Comparison of ENCODE assay signal across 8 mouse cellular contexts in the genomic region with DNA sequence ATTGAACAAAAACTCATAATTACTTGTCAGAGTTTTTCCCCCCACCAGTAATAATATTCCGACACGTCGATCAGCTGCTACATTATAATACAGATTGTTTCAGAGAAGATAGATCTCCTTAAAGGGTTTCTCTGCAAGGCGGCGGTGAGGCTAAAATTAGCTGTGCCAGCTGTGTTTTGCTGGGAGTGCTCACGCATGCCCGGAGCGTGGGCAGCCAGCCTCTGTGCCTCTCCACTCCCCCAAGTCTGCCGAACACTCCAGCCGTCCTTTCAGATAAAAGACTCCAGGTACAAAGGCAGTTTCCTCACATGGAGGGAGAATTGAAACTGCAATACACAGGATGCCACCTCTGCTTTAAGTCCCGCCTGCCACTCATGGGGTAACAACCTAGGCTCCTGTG.
DNase-seq lines count a peak whose midpoint lies in the region; ATAC-seq lines count a peak whose summit lies in the region.

No protein-coding gene starts in this region.

- 0 out of 2 replicates have a peak, but pooled peaks have one; percentile 37 for ATAC-seq in kidney, embryonic 16.5 days (ENCODE audit: low FRiP score, low TSS enrichment)
- no peak for ATAC-seq in embryonic facial prominence, embryonic 15.5 days (ENCODE audit: insufficient number of reproducible peaks, low FRiP score, low TSS enrichment, low read depth)
- ATAC-seq in limb, embryonic 12.5 days (ENCODE audit: insufficient number of reproducible peaks, insufficient read depth, low FRiP score, low TSS enrichment, low read depth) = no peak

- 12% methylated on average over 11 of the region's 11 CpGs for WGBS in kidney, embryonic 16.5 days
- WGBS in embryonic facial prominence, embryonic 15.5 days = 14% methylated on average over 11 of the region's 11 CpGs
- 40% methylated on average over 11 of the region's 11 CpGs for WGBS in limb, embryonic 12.5 days

- peak overlapping the region; percentile 73 for H3K4me2 ChIP-seq in kidney, embryonic 16.5 days (replicated peaks; ENCODE audit: low read depth, low read length)
- H3K4me2 ChIP-seq in embryonic facial prominence, embryonic 15.5 days (replicated peaks) = peak overlapping the region; percentile 58
- peak overlapping the region; percentile 62 for H3K4me2 ChIP-seq in limb, embryonic 12.5 days

- peaks cover 33% of the 10 kb centered on the region for H3K4me1 ChIP-seq in kidney, embryonic 16.5 days (ENCODE audit: insufficient read depth, low read length)
- peaks cover 19% of the 10 kb centered on the region; the same call in 1 of the 2 replicates for H3K4me1 ChIP-seq in embryonic facial prominence, embryonic 15.5 days
- peaks cover 29% of the 10 kb centered on the region for H3K4me1 ChIP-seq in limb, embryonic 12.5 days (replicated peaks)

- peak overlapping the region; percentile 60 for H3K4me3 ChIP-seq in kidney, embryonic 16.5 days (ENCODE audit: low read length)
- H3K4me3 ChIP-seq in embryonic facial prominence, embryonic 15.5 days (replicated peaks) = peak overlapping the region; percentile 71
- peak overlapping the region; percentile 23 for H3K4me3 ChIP-seq in limb, embryonic 12.5 days (replicated peaks)

- H3K27ac ChIP-seq in kidney, embryonic 16.5 days (ENCODE audit: low read length) = peak overlapping the region; percentile 36
- peak overlapping the region; percentile 92; the same call in 1 of the 2 replicates for H3K27ac ChIP-seq in embryonic facial prominence, embryonic 15.5 days (replicated peaks)
- H3K27ac ChIP-seq in limb, embryonic 12.5 days = no peak overlapping the region

- peak overlapping the region; percentile 60 for H3K9ac ChIP-seq in kidney, embryonic 16.5 days (replicated peaks; ENCODE audit: low read length)
- H3K9ac ChIP-seq in embryonic facial prominence, embryonic 15.5 days = peak overlapping the region; percentile 10; the same call in 1 of the 2 replicates
- H3K9ac ChIP-seq in limb, embryonic 12.5 days (replicated peaks) = peak overlapping the region; percentile 14; the same call in 1 of the 2 replicates

- no peaks in the 10 kb centered on the region for H3K36me3 ChIP-seq in kidney, embryonic 16.5 days (ENCODE audit: insufficient read depth, low read length)
- H3K36me3 ChIP-seq in embryonic facial prominence, embryonic 15.5 days = no peaks in the 10 kb centered on the region
- H3K36me3 ChIP-seq in limb, embryonic 12.5 days = no peaks in the 10 kb centered on the region

- no peaks in the 10 kb centered on the region for H3K27me3 ChIP-seq in kidney, embryonic 16.5 days (ENCODE audit: insufficient read depth, low read length)
- no peaks in the 10 kb centered on the region for H3K27me3 ChIP-seq in embryonic facial prominence, embryonic 15.5 days
- no peaks in the 10 kb centered on the region for H3K27me3 ChIP-seq in limb, embryonic 12.5 days

- DNase-seq in kidney, postnatal 36 days = no peak
- DNase-seq in heart, postnatal 4 days = peak; percentile 55
- peak; percentile 54 for DNase-seq in right cerebral cortex, postnatal 25 days
- DNase-seq in c-Kit-positive CD71-positive TER-119-positive erythroid progenitor cells, embryonic 14.5 days (ENCODE audit: low spot score) = no peak
- no peak for DNase-seq in adipocyte (ENCODE audit: low spot score)

- H3K9me3 ChIP-seq in kidney, embryonic 16.5 days (ENCODE audit: low read length) = no peaks in the 10 kb centered on the region
- H3K9me3 ChIP-seq in embryonic facial prominence, embryonic 15.5 days (replicated peaks) = no peaks in the 10 kb centered on the region
- no peaks in the 10 kb centered on the region for H3K9me3 ChIP-seq in limb, embryonic 12.5 days

Comparison
In these comparisons a context has a peak if more than half of its experiments do, and no peak if none do; other contexts are left out.
1. H3K9ac ChIP-seq: peak in every context shown above with its lines; median percentile 60 in kidney, embryonic 16.5 days; 14 in limb, embryonic 12.5 days; 10 in embryonic facial prominence, embryonic 15.5 days.
2. DNase-seq: peak in heart, postnatal 4 days (single experiment) and right cerebral cortex, postnatal 25 days (single experiment); none in kidney, postnatal 36 days (0 of 2), c-Kit-positive CD71-positive TER-119-positive erythroid progenitor cells, embryonic 14.5 days (single experiment) and adipocyte (single experiment).
3. Peak in every context shown above with its lines, with median percentiles within 50 percentile points of each other: H3K4me2 ChIP-seq and H3K4me3 ChIP-seq.